Mouse (Mus musculus) neutrophil, adult 5-6 weeks (primary cell): Measurements from ENCODE around the gene Igsf21. TPM values are rescaled to one million over a fixed set of nuclear protein-coding genes. Genes with fewer than 3 reads are reported as not detected.

Source experiments
- ATAC-seq: fragments of 151-379, 151-347 bp; 2 replicates; pipeline ENCODE4 v1.8.0; 2017; ENCODE audit warnings: mild to moderate bottlenecking, moderate TSS enrichment; ENCODE audit not compliant: insufficient number of reproducible peaks, poor library complexity, low FRiP score, severe bottlenecking; ENCODE audit errors: extremely low read depth
- total RNA-seq: library from RNA; stranded (forward); fragments of 200-1000 nt; gene quantifications from 2 replicates; pipeline ENCODE4 v1.2.3, GENCODE M21; 2017

Gene Igsf21
- total RNA-seq, 1 experiment from 2014 or later, result not detected

DNA sequence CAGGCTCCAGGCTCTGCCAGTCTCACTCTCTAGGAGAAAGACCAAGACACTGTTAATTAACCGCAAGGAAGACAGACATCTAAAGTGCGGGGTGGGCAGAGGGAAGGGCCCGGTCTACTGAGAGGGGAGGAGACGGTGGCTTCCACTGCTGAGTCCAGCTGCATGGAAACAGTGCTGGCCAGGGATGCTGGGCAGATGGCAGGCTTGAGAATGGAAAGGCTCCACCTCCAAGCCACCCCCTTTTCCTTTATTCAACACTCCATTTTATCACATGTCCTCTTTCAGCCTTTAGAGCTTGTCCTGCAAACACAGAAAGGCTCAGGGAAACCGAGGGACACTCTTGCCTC lies 216.6 kb downstream of the Igsf21 start:
- ATAC-seq, result no peak

DNA sequence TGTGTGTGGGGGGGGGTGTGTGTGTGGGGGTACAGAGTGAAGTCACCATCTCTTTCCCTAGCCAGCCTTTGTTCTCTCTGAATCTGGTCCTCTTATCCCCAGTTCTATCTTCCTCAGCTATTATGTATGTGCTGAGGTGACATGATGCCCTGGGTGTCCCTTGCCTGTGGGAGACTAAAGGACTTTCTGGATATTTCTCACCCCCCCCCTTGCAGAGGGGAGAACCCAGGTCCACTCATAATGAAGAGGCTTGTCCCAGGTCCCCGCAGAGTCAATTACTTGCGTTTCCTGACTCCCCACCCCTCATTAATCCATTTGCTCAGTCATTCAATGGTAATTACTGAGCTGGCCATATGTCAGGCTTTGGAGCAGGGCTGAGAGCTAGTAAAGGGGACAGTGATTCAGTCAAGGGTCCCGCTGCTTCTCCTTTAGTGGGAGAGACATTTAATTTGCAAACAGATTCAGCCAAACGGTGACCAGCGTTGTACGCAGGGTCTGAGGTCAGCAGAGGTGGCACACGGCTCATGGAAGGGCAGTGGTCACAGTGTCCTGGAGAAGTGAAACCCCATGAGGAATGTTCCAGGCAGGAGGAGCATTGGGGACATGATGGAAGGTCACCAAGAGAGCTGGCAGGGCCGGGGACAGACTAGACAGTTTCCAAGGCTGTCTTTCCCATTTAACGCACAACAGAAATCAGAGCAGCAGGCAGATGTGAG lies 217.1 kb downstream of the Igsf21 start:
- no peak for ATAC-seq

DNA sequence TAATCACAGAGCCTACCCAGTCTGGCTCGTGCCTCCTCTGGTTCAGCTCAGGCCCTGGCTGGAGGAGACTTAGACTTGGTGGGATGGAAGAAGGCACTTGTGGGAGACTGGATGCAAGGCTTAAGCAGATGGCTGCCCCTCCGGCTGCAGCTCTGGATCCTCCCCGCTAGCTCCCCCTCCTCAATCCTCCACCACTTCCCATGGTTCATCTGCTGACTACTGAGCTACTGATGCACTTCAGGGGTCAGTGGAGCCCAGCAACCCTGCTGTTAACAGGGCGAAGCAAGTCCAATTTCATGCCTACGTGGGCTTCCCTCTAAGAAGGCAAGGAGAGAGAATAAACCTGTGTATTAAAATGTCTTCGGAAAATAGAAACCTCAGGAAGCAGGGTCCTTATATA lies 222.8 kb downstream of the Igsf21 start:
- no peak for ATAC-seq

DNA sequence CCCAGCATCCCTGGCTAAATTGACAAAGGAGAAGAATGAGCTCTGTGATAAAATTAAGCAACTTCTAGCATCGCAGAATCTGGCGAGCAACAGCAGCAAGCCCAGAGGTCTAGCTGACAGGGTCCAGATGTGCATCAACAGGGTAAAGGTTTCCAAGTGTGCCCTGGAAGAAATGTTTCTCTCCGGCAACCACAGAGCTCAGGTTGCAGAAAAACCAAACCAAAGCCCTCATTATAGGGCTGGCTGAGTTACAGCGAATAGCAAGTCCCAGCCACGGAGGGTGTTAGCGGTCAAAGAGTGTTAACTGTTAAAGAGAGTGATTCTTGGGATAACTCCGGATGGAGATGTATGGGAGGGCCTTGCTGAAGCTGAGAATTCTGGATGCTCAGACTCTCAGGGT lies 230.7 kb downstream of the Igsf21 start:
- ATAC-seq, result no peak

DNA sequence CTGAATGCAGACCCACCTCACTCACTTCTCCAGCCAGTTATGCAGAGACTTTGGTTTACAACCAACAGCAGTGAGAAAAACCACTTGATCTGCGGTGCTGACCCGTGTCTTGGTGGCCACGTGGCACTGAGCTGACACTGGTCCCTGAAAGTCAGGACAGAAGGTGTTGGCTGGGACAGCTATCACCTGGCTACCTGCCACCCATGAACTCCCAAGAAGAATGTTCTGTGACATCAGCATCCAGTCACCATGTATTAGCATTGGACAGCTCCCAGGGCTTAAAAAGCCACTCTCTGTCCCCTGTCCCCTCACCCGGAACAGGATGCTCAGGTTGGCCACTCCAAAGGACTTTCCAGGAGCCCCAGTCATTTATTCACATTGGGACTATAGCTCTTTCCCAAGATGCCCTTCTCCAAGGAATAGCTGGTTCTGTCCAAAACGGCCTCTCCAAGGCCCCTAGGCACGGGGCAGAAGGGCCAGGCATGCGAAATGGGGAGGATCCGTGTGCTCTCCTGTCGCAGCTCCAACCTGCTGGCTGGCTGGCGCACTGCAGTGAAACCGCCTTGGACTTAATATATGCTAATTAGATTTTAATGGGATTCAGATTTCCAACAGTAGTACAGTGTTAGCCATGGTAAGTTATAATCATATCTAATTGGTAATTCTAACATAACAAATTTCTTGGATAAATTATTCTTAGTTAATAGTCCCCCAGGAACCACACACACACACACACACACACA lies 235.7 kb downstream of the Igsf21 start:
- ATAC-seq, result no peak

DNA sequence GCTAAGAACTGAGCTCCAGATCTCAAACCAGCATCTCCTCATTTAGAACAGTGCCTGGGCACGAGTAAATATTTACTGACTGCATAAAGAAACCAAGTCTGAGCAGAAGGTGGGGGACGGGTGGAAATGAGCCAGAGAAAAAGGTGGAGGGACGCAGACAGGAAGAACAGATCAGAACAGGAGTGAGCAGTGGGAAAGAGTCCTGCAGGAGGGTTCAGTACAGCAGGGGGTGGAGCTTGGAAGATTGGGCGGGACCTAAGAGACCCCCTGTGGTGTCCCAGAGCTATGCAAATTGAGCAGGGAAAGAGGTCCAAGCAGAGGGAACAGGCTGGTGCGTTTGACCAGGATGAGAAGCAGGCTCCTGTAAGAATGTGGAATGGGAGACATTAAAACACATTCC lies 241.7 kb downstream of the Igsf21 start:
- no peak for ATAC-seq

DNA sequence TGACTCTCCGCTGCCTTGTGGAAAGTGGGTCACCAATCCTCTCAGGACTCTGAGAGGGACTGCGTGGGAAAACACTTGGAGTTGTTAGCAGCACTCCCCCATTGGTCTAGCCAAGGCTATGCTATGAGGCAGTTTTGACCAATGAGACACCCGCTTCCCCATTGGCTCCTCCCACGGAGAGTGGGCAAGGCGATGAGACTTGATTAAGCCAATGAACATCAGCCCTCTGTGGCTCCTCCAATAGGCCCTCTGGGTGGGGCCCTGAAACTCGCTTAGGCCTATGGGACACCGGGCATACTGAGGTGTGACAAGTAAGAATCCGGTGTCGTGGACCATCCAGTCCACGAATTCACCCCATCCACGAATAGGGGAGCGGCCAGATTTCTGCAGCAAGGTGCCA lies 242.4 kb downstream of the Igsf21 start:
- 0 out of 2 replicates have a peak, but pooled peaks have one; percentile 4 for ATAC-seq

DNA sequence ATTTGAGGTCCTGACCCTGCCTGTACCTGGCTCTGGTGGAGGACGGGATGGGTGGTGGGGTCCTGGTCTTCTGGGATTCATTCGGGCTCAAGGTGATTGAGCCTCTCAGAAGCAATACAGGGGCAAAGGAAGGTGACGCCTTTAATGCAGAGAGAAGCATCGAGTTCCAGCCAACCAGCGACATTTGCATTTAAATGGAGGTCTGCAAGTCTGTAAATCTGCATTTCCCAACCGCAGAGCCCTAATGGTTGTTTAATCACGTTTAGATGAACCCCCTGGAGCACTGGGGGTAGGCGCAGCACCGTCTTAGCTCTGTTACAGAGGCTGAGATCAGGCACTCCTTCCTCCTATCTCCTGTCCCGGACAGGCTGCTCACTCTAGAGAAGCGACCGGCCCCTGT lies 244.5 kb downstream of the Igsf21 start:
- no peak for ATAC-seq

DNA sequence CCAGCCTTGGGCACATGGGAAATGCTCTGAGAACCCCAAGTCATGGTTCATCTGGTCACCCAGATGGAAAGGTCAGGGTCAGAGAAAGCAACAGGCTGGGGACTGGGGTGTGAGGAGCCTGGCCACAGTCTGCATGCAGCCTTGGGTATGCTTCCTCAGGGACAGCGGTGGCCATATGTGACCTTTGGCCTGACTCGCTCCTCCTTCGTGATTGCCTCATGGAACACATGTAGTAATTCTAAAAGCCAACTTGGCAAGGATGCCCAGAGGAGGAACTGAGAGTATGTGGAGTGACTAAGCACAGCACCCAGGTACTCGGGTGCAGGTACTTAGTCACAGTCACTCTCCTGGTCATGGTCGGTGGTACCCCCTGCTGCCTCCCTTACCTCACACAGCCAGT lies 245.7 kb downstream of the Igsf21 start:
- ATAC-seq, result no peak

DNA sequence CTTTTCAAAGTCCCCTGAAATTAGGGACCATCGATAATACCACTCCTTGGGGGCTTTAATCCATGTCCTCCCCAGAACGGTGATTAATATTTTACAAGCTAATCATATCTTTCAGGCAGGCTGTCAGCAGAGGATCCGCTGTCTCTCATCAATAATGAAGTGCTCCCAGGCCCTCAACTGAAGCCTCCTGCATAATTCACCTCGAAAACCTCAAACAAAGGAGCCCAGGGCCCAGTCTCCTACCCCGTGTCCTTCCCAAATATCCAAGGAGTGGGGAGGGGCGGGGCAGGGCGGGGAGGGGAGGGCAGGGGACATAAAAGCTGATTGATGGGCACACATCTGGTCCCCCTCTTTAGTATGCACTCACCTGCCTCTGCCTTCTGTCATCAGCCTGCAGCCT lies 247.6 kb downstream of the Igsf21 start:
- no peak for ATAC-seq

DNA sequence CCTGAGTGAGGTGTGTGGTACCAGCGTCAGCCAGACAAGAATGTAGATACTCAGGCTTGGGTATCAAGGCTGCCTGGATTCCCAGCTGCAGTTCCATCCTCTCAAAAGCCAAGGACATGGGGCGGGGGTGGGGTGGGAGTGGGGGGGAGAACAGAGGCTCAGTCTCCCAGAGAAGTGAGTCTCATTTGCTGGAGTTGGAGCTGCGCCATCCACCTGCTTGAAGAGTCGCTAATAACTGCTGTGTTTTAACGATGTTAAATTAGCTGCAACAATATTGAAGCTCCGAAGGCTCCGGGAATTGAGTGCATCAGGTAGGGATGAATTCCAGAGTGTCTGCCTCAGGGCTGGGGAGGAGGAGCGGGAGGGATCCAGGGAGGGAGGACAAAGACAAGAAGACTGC lies 250.9 kb downstream of the Igsf21 start:
- no peak for ATAC-seq

DNA sequence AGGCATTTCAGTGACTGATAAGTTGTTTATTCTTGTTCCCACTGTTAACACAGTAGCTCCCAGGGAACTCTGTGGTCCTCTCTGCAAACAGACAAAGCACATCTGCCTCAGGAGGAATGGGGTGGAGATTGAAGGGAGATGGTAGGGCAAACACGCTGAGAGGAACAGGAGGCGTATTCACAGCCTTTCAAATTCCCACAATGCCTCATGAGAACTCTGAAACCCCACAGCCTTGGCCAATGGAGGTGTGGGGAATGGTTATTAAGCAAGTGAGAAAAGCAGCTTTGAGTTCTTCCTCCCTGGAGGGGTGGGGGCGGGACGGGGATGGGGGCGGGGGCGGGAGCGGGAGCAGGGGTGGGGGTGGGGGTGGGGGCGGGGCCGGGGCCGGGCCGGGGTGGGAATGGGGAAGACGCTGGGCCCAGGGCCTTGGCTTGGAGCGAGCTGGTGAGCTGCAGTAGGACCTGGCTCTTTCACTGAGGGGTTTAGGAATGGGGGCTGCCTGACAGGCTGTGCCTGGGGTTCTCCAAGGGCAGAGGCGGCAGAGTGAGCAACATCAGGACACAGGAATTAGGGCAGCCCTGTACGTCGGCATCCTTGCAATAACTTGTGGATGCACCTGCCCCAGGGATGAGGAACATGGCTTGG lies 253.4 kb downstream of the Igsf21 start:
- no peak for ATAC-seq

DNA sequence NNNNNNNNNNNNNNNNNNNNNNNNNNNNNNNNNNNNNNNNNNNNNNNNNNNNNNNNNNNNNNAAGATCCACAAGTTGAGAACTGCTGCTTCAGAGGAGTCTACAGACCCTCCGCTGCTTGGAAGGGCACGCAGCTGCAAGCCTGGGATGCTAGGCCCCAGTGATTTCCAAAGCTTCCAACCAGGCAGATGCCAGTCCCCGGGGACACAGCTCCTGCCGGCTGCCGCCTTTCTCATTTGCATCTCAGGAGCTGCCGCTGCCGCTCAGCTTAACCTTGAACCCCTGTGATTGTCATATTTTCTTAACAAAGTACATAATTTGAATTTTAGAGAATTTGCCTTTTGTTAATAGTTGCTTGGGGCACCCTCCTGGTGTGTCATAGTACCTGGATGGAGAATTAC lies 259.7 kb downstream of the Igsf21 start:
- ATAC-seq, result no peak

DNA sequence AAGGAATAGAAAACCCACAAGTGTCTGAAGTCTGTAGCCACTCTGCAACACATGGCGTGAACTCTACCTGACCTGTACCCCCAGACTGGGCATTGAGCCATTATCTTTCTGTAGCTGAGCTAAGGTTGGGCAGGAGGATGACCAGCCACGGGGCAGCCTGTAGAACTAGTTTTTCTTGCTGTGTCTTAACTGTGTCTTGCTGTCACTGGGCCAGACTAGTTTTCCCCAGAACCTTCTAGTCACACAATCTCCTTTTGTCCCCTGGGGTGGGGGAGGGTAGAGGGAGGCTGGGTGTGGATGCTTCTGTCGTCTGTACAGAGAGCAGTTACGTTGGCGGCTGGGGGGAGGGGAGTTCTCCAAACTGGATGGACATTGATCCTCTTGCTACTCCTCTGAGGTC lies 267.9 kb downstream of the Igsf21 start:
- ATAC-seq, result no peak

DNA sequence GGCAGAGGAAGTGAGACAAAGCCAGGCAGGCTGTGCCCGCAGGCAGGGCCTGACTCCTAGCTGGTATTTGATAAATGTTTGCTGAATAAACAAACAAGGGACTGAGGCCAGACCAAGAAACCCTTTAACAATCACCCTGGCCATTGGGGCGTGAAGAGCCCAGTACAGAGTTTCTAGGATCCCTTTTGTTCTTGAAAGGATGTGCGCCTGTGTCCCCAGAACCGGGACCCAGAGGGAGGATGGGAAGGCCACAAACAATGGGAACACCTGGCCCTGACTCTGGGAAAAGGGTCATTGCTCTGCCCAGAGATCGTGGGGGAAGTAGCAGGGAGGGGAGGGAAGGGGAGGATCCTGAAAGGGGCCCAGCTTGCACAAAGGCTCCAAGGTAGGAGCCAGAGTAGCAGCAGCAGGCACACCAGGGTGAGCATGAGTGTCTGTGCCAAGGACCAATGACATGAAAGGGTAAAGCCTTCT lies 269.2 kb downstream of the Igsf21 start:
- ATAC-seq, result no peak
